Mouse (Mus musculus) heart, embryonic 13.5 days (tissue): Measurements from ENCODE around the gene Rilp. TPM values are rescaled to one million over a fixed set of nuclear protein-coding genes. Genes with fewer than 3 reads are reported as not detected.

ENCODE experiments used
- ATAC-seq: fragments of 200-750 bp; cut with Nextera tagmentation; 2 replicates; pipeline ENCODE4 v1.8.0; 2017; ENCODE audit warnings: moderate TSS enrichment; ENCODE audit not compliant: insufficient number of reproducible peaks, low FRiP score, low TSS enrichment; ENCODE audit errors: extremely low read depth
- H3K27ac ChIP-seq: fragments of 300-500 bp; sonication (generic); replicated peaks from 2 replicates; pipeline ENCODE4 v1.5.1; 2015; ENCODE audit warnings: moderate library complexity, mild to moderate bottlenecking, inconsistent platforms
- H3K27me3 ChIP-seq: fragments of 300-500 bp; sonication (generic); replicated peaks from 2 replicates; pipeline ENCODE4 v1.6.1; 2015; ENCODE audit warnings: mild to moderate bottlenecking, inconsistent platforms
- H3K36me3 ChIP-seq: fragments of 300-500 bp; sonication (generic); 2 replicates; pipeline ENCODE4 v1.6.1; 2015; ENCODE audit warnings: mild to moderate bottlenecking, inconsistent platforms
- H3K4me1 ChIP-seq: fragments of 300-500 bp; sonication (generic); 2 replicates; pipeline ENCODE4 v1.6.1; 2015; ENCODE audit warnings: inconsistent platforms
- H3K4me2 ChIP-seq: fragments of 300-500 bp; sonication (generic); 2 replicates; pipeline ENCODE4 v1.6.1; 2015; ENCODE audit warnings: inconsistent platforms, mild to moderate bottlenecking, moderate library complexity
- H3K4me3 ChIP-seq: fragments of 300-500 bp; sonication (generic); 2 replicates; pipeline ENCODE4 v1.5.1; 2015; ENCODE audit warnings: moderate library complexity, mild to moderate bottlenecking, inconsistent platforms
- H3K9ac ChIP-seq: fragments of 300-500 bp; sonication (generic); 2 replicates; pipeline ENCODE4 v1.6.1; 2015; ENCODE audit warnings: inconsistent platforms, mild to moderate bottlenecking, moderate library complexity
- H3K9me3 ChIP-seq: fragments of 300-500 bp; sonication (generic); 2 replicates; pipeline ENCODE4 v1.6.1; 2016; ENCODE audit warnings: inconsistent platforms
- WGBS: fragments of 180-500 bp; shearing (Covaris S2); methylation state at CpG from one replicate; pipeline ENCODE4 v1.1.7; 2015; ENCODE audit warnings: mixed read lengths; 5-methylcytosine and 5-hydroxymethylcytosine counted together
- polyA plus RNA-seq: library from polyadenylated mRNA; unstranded; fragments of >200 nt; fragmentation: Nextera tagmentation; extraction: Ambion mirVana; gene quantifications from 2 replicates; pipeline ENCODE4 v1.2.1, GENCODE M21; 2015

Gene Rilp
- polyA plus RNA-seq, 1 experiment from 2014 or later: 3.4 TPM

GRCm38 (mm10) chr11:75494296-75495049 lies 15.4 kb upstream of the Rilp start:
- Histone ChIP-seq H3K4me3 (no peak overlapping the region), H3K9ac (no peak overlapping the region), H3K4me1 (0 out of 2 replicates have a peak, but pooled peaks cover 4% of the 10 kb centered on the region), H3K36me3 (peaks cover 100% of the 10 kb centered on the region), H3K4me2 (no peak overlapping the region), H3K27me3 (no peaks in the 10 kb centered on the region), H3K9me3 (no peaks in the 10 kb centered on the region), H3K27ac (no peak overlapping the region)
- no peak for ATAC-seq
- WGBS: 90% methylated on average over 10 of the region's 10 CpGs

GRCm38 (mm10) chr11:75498126-75498525 lies 11.8 kb upstream of the Rilp start:
- no peaks in the 10 kb centered on the region for H3K27me3 ChIP-seq
- ATAC-seq: no peak
- H3K9me3 ChIP-seq: no peaks in the 10 kb centered on the region
- H3K9ac ChIP-seq: no peak overlapping the region
- H3K4me1 ChIP-seq: 0 out of 2 replicates have a peak, but pooled peaks cover 4% of the 10 kb centered on the region
- no peak overlapping the region for H3K27ac ChIP-seq
- H3K36me3 ChIP-seq: peaks cover 100% of the 10 kb centered on the region
- no peak overlapping the region for H3K4me3 ChIP-seq
- 27% methylated on average over 1 of the region's 1 CpGs for WGBS
- no peak overlapping the region for H3K4me2 ChIP-seq

- H3K4me2 ChIP-seq: no peak overlapping the region
- H3K27ac ChIP-seq: no peak overlapping the region
- H3K9ac ChIP-seq: no peak overlapping the region
- ATAC-seq: no peak
- H3K4me1 ChIP-seq: peaks cover 27% of the 10 kb centered on the region
- H3K27me3 ChIP-seq: no peaks in the 10 kb centered on the region
- 92% methylated on average over 4 of the region's 4 CpGs for WGBS
- H3K4me3 ChIP-seq: no peak overlapping the region
- peaks cover 64% of the 10 kb centered on the region for H3K36me3 ChIP-seq
- no peaks in the 10 kb centered on the region for H3K9me3 ChIP-seq
Observed at GRCm38 (mm10) chr11:75508162-75508561, 1.7 kb upstream of the Rilp start.

GRCm38 (mm10) chr11:75508904-75509303 lies 990 bp upstream of the Rilp start:
- no peak for ATAC-seq
- WGBS: 67% methylated on average over 8 of the region's 8 CpGs
- Histone ChIP-seq H3K4me3 (no peak overlapping the region), H3K9ac (peak overlapping the region; percentile 84), H3K4me1 (peaks cover 27% of the 10 kb centered on the region), H3K36me3 (peaks cover 57% of the 10 kb centered on the region), H3K4me2 (peak overlapping the region; percentile 81), H3K27ac (peak overlapping the region; percentile 92), H3K27me3 (no peaks in the 10 kb centered on the region), H3K9me3 (no peaks in the 10 kb centered on the region)

GRCm38 (mm10) chr11:75510627-75510993 lies 716 bp downstream of the Rilp start:
- Histone ChIP-seq H3K9ac (peak overlapping the region; percentile 84), H3K4me1 (peaks cover 27% of the 10 kb centered on the region), H3K27me3 (no peaks in the 10 kb centered on the region), H3K9me3 (no peaks in the 10 kb centered on the region), H3K36me3 (peaks cover 40% of the 10 kb centered on the region), H3K27ac (peak overlapping the region; percentile 92), H3K4me2 (peak overlapping the region; percentile 81), H3K4me3 (peak overlapping the region; percentile 55)
- 2% methylated on average over 24 of the region's 24 CpGs for WGBS
- ATAC-seq: peak; percentile 83

- ATAC-seq: no peak
- H3K9ac ChIP-seq: no peak overlapping the region
- WGBS: 83% methylated on average over 6 of the region's 6 CpGs
- peaks cover 27% of the 10 kb centered on the region for H3K4me1 ChIP-seq
- H3K27ac ChIP-seq: no peak overlapping the region
- no peak overlapping the region; the same call in 1 of the 2 replicates for H3K4me2 ChIP-seq
- H3K36me3 ChIP-seq: peaks cover 34% of the 10 kb centered on the region
- H3K27me3 ChIP-seq: no peaks in the 10 kb centered on the region
- 0 out of 2 replicates have a peak overlapping the region, but pooled peaks have one; percentile 55 for H3K4me3 ChIP-seq
- no peaks in the 10 kb centered on the region for H3K9me3 ChIP-seq
Observed at GRCm38 (mm10) chr11:75511213-75511612, 1.3 kb downstream of the Rilp start.

- peak overlapping the region; percentile 51 for H3K27ac ChIP-seq
- H3K4me2 ChIP-seq: no peak overlapping the region
- peaks cover 27% of the 10 kb centered on the region for H3K4me1 ChIP-seq
- H3K27me3 ChIP-seq: no peaks in the 10 kb centered on the region
- ATAC-seq: no peak
- H3K4me3 ChIP-seq: no peak overlapping the region
- H3K36me3 ChIP-seq: peaks cover 29% of the 10 kb centered on the region
- WGBS: 73% methylated on average over 9 of the region's 9 CpGs
- H3K9me3 ChIP-seq: no peaks in the 10 kb centered on the region
- 0 out of 2 replicates have a peak overlapping the region, but pooled peaks have one; percentile 73 for H3K9ac ChIP-seq
Observed at GRCm38 (mm10) chr11:75512301-75513018, 2.6 kb downstream of the Rilp start.

- Histone ChIP-seq H3K36me3 (peaks cover 21% of the 10 kb centered on the region), H3K4me2 (peak within 1 kb of the TSS; percentile 64), H3K4me1 (peaks cover 27% of the 10 kb centered on the region), H3K27me3 (no peaks in the 10 kb centered on the region), H3K27ac (peak within 1 kb of the TSS; percentile 51), H3K9me3 (no peaks in the 10 kb centered on the region), H3K9ac (peak within 1 kb of the TSS; percentile 73), H3K4me3 (peak within 1 kb of the TSS; percentile 43)
- no peak for ATAC-seq
- WGBS: 48% methylated on average over 8 of the region's 8 CpGs
Observed at GRCm38 (mm10) chr11:75513336-75513735, 3.4 kb downstream of the Rilp start, which contains the start of gene Scarf1. Gene Scarf1, plus strand, starts transcription at chr11:75513540.

- WGBS: 84% methylated on average over 25 of the region's 25 CpGs
- peaks cover 7% of the 10 kb centered on the region; the same call in 1 of the 2 replicates for H3K36me3 ChIP-seq
Observed at GRCm38 (mm10) chr11:75515186-75515585, 5.3 kb downstream of the Rilp start.

GRCm38 (mm10) chr11:75519834-75520633 lies 10.1 kb downstream of the Rilp start:
- Histone ChIP-seq H3K4me3 (no peak overlapping the region), H3K27me3 (no peaks in the 10 kb centered on the region; the same call in 1 of the 2 replicates), H3K9ac (no peak overlapping the region), H3K36me3 (peaks cover 11% of the 10 kb centered on the region; the same call in 1 of the 2 replicates), H3K9me3 (no peaks in the 10 kb centered on the region), H3K4me2 (no peak overlapping the region), H3K4me1 (no peaks in the 10 kb centered on the region), H3K27ac (no peak overlapping the region)
- no peak for ATAC-seq
- 70% methylated on average over 15 of the region's 15 CpGs for WGBS

More at GRCm38 (mm10) chr11:75515186-75515585, 5.3 kb downstream of the Rilp start:
- Histone ChIP-seq H3K4me2 (no peak overlapping the region), H3K9ac (no peak overlapping the region), H3K4me1 (peaks cover 10% of the 10 kb centered on the region; the same call in 1 of the 2 replicates), H3K27me3 (no peaks in the 10 kb centered on the region), H3K27ac (no peak overlapping the region), H3K4me3 (no peak overlapping the region), H3K9me3 (no peaks in the 10 kb centered on the region)
- no peak for ATAC-seq

GRCm38 (mm10) chr11:75521609-75522008 lies 11.7 kb downstream of the Rilp start:
- H3K4me2 ChIP-seq: no peak overlapping the region
- no peak overlapping the region for H3K9ac ChIP-seq
- no peaks in the 10 kb centered on the region for H3K4me1 ChIP-seq
- peaks cover 5% of the 10 kb centered on the region; the same call in 1 of the 2 replicates for H3K27me3 ChIP-seq
- H3K4me3 ChIP-seq: no peak overlapping the region
- no peak for ATAC-seq
- no peak overlapping the region for H3K27ac ChIP-seq
- no peaks in the 10 kb centered on the region for H3K9me3 ChIP-seq
- WGBS: 70% methylated on average over 4 of the region's 4 CpGs
- H3K36me3 ChIP-seq: peaks cover 11% of the 10 kb centered on the region; the same call in 1 of the 2 replicates
